Mouse (Mus musculus) spleen, postnatal 10 days (tissue): ENCODE results near the gene Rspo1.

Experiments
- DNase-seq, 2 experiments: peaks; one replicate each; pipeline ENCODE4 v3.0.0; 2021 to 2022; ENCODE audit warnings: low spot score in 2 of 2

The Rspo1 gene

GRCm38 (mm10) chr4:124972316-124972715 lies 13.9 kb upstream of the Rspo1 start:
- DNase-seq = no peak

GRCm38 (mm10) chr4:124973296-124973695 lies 12.9 kb upstream of the Rspo1 start:
- no peak for DNase-seq

DNA sequence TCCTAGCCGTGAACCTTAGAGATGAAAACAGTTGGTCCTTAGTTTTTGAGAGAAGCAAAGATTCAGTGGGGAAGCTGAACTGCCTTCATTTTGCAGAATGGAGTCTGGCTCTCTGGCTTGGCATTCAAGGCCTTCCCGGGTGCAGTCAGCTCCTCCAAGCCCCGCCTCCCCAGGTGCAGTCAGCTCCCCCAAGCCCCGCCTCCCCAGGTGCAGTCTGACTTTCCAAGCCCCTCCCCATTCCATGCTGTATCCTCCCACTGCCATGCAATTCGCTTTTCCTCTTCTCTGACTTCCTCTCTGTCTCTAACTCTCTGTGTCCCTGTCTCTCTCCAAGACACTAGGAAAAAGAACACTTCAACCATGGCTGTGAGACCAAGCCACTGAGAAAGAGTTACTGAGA lies 8.0 kb upstream of the Rspo1 start:
- DNase-seq = no peak

GRCm38 (mm10) chr4:124983893-124984526 lies 2.2 kb upstream of the Rspo1 start:
- DNase-seq = peak in 1 of 2 experiments; percentile 49

DNA sequence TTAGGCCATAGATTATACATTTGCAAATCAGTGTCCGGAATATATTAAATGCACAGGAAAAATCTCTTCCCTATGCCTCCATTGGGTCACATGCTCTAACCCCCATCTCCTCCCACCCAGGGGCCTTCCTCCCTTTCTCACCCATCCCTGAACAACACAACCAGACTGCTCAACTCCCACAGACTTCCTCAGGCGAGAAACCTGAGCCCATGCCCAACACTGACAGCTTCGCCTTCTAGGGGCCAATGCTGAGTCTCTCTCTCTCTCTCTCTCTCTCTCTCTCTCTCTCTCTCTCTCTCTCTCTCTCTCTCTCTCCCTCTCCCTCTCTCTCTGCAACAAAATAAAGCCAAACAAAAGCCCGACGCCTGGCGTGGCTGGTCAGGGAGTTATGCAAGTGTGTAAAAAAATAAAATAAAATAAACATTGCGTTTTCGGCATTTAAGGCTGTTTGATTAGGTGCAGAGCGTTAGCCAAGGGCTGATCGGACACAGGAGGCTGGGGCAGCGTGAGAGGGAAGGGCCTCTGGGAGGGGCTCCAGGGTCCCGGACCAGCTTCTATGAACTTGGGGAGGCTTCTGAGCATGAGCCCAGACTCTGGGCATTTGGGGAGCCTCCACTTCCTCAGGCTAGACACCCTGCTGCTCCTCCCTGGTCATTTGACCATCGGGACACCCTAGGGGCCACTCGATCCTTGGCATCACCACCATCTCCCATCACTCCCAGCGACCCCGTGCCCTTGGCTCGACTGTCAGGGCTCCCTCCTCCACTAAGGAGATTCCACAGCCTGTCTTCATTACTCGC lies 1.2 kb upstream of the Rspo1 start:
- no peak for DNase-seq

DNA sequence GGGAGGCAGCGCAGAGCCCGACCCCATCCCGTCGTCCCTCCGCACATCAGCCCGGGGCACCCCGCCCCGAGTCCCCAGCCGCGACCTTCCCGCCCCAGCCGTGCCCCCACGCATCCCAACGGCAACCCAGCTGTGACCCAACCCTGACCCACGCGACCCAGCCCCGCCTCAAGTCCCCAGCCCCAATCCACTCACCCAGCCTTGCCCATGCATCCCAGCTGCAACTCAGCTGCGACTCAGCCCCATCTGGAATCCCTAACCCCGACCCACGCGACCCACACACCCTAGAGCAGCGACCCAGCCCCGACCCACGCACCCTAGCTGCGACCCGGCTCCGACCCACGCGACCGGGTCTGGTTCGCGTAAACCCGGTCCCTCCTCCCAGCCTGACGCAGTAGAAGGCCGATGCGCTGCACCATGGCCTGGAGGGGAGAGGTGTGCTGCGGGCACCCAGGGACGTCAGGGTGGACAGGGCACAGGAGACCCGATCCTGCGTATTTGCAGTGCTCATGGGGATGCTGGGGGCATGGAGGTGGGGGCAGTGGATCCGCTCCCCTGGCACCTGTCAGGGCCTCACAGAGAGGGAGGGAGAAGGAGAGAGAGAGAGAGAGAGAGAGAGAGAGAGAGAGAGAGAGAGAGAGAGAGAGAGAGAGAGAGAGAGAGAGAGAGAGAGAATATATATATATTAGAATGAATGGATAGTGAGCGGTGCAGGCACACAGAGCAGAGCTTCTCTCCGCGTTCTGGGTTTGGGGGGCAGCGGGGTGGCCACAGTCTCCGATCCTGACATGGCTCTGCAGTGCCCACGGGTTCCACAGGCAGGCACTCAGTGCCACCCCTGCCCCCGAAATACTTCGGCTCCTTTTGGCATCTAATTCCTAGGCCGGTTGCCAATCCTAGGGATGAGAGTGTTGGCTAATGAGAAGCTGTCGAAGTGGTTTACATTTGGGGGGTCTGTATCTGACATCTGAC lies 795 bp downstream of the Rspo1 start:
- no peak for DNase-seq

DNA sequence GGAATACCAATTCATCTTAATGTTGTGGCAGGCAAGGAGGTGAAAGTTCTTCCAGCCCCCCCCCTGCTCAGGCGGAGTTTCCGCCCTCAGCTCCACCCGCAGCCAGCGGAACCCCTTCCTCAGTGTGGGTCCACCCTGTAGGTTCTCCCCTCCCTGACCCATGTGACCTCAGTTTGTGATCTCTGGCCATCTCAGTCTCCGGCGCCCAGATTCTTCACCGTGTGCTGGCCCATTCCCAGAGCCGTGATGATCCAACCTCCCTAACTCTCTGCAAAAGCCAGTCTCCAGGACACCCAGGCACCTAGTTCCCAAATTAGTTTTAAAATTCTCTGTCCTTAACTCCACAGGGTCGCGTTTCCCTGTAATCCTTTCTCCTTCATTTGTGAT lies 1.5 kb downstream of the Rspo1 start:
- DNase-seq = no peak

DNA sequence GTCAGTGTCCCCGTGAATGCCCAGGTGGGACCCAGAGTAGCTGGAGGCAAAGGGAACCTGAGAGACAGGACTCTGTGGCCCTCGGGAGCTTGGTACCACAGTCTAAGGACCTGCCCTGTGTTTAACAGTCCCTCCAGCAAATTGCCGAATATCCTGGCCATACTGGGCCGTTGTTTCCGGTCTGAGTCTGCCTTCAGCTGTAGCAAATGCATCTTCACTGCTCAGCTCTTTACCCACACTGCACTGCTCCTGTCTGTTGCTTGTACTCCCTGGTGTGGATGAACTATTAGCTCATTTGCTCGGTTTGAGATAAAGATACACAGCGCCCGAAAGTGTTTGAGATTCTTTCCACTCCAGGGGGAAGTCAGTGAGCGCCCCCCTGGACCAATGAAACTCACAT lies 2.2 kb downstream of the Rspo1 start:
- no peak for DNase-seq

DNA sequence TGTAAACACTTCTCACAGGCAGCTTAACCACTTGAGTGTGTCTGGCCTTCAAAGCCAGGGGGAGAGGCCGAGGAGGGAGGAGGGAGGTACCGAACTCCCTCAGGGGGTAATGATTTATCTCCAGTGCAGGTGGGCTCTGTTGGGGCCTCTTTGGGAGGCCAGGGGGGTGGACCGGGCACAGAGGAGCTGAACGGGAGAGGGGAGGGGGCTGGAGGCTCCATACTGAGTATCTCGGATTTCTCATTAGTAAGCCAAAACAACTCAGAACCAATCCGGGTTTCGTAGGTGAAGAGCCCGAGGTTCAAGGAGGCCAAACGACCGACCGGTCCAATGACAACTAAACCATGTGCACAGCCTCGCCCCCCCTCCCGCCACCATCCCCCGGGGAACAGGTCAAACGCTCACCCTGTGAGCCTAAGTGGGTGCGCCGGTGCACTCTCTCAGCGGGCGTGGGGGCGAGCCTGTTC lies 3.6 kb downstream of the Rspo1 start:
- DNase-seq = no peak

DNA sequence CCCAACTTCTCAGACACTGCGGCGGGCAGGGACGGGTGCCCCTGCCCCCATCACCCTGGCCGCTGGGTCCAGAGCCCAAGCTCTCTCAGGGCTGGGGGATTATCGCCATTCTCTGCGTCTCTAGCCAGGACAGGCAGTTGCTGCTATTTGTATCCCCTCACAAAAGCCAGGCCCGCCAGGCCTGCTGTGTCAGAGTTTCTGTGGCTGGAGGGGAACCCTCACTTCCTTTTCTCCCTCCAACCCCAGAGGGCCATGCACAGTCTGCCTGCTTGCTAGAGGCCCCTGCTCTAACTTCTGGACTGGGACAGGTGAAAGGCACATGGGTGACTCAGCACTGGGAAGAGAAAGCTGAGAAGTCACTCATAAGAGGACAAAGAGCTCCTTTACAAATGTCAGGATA lies 4.1 kb downstream of the Rspo1 start:
- no peak for DNase-seq

DNA sequence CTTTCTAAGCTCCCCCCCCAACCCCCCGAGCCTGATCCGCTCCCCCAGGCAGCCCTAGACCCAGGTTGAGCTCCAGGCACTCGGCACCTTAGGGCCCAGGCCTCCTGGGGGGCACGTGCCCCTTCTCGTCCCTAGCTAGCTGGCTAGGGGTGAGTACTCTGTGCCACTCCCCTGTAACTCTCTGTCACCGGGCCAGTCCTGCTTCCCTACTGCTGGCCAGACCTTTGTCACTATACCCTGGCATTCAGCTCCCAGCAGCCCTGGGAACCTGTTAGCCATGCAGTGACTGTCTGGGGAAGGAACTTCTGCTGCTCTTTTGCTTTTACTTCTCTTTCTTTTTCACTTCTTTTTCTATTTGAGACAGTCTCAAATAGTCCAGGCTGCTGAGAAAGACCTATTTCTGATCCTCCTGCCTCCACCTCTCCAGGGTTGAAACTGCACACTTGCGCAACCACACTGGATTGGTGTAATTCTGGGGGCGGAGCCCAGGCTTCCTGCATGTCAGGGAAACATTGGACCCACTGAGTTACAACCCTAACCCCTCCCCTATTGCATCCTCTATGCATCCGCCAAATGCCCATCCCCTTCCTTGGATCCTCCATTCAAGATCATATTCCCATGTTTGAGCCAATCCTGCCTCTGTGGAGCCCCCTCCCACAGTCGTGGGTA lies 11.4 kb downstream of the Rspo1 start:
- DNase-seq = no peak

DNA sequence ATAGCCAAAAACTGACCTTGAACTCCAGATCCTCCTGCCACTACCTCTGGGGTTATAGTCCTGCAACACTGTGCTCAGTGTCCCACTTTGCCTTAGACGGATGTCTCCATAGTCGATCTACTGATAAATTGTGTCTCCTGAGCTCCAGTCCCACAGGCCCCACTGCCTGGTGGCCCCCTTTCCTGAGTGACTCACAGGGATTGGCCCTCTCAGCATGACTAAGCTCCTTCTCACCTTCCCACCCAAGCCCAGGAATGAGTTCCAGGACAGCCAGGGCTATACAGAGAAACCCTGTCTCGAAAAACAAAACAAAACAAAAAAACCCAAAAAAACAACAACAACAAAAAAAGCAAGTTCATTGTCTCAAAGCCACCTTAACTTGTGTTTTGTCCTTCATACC lies 13.3 kb downstream of the Rspo1 start:
- DNase-seq = no peak

- DNase-seq = no peak
Measured at GRCm38 (mm10) chr4:125002978-125003377, 16.7 kb downstream of the Rspo1 start.

DNA sequence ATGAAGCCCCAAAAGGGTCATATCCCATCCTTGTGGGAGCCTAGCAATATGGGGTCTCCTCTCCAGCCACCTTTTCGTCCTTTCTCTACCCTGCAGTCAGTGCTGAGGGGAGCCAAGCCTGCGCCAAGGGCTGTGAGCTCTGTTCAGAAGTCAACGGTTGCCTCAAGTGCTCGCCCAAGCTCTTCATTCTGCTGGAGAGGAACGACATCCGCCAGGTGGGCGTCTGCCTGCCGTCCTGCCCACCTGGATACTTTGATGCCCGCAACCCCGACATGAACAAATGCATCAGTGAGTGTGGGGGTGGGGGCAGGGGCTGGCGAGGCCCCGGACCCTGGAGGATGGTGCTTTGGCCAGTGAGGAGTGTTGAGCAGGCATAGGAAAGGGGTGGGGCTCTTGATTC lies 18.7 kb downstream of the Rspo1 start:
- no peak for DNase-seq

GRCm38 (mm10) chr4:125007460-125007859 lies 21.2 kb downstream of the Rspo1 start:
- no peak for DNase-seq

- DNase-seq = no peak
Measured at GRCm38 (mm10) chr4:125008220-125008619, 22.0 kb downstream of the Rspo1 start.

GRCm38 (mm10) chr4:125008712-125009111 lies 22.5 kb downstream of the Rspo1 start:
- no peak for DNase-seq

DNA sequence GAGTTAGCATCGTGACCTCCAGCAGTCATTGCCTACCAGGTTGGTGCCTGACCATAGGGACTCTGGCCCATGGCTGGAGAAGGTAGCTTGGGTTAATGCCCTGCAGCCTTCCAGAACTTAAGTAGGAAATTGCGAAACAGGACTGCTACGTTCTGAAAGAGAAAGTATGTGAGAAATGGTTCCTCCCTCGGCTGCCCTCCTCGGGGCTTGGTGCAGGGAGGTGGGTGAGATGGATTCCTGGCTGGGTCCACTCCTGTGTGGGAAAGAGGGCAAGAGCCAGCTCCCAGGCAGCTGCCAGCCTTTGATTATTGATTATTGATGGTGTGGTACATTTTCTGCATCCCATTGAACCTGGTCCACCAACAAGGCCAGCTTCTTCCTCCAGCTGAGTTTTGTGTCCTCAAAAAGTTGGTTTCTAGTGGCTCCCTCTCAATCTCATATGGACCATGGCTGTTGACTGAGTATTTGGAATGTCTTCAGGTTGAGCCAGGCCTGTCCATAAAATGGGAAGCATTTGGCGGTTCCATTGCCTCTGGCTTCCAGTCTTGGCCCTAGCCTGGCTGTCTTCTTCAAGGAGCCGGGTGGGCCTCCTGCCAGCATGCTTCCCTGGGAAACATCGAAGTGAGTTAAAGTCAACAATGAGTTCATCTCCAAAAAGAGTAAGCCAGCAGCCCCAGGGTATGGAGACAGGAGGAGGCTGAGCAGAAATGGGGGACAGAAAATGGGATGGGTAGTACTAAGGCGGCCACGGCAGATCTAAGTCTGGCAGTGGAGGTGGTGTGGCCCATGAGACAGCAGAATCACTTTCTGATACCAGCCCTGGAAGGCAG lies 29.8 kb downstream of the Rspo1 start, which contains the start of gene Gnl2:
Gnl2 (plus strand) TSS at position 780 of the 830 bp plus-strand sequence.
- DNase-seq = no peak

DNA sequence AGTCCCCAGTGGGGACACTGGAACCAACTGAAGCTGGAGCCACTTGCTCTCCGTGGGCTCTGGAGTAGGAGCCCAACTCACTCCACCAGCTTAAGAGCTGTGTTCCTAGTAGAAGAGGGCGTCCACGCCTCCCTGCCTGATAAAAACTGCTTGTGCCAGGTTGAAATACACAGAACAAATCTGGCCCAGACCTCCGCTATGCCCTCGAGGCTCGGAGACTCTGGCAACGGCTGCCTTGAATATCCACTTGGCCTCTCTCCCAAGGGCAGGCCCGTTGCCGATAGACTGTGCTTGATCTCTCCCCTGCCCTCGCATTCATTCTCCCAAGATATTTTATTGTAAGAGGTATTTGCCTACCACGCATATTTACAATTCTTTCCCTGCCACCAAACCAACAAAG lies 31.2 kb downstream of the Rspo1 start:
- no peak for DNase-seq

DNA sequence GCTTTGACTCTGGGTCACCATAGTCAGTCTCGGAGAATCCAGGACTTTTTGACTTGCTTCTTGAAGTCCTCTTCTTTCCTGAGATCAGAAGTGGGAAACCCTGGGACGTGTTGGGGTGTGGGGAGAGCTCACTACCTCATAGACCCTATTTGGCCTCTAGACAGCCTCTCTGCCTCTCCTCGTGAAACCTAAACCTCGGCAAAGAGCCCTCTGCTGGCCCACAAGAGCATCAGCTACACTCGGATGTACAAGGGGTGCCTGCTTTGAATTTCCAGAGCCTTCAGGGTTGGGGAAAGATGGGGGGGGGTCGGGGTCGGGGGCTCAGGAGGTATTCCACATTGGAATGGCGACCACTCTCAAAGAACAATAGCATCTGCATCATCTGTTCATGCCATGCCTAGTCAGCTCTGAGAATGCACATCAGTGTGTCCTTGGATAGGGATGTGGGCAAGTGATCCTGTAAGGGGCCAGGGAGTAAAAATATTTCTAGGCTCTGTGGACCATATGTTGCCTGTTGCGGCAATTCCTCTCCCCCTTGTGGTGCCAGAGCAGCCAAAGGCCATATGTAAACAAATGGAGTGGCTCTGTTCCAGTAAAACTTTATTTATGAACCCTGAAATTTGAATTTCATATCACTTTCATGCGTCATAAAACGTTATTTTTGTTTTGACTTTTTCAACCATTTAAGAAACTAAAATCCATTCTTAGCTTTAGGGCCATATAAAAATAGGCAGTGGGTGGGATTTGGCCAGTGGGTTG lies 34.7 kb downstream of the Rspo1 start:
- DNase-seq = no peak
